Mouse (Mus musculus) midbrain, embryonic 15.5 days (tissue): ENCODE data around the gene Ift81. TPM values are rescaled to one million over a fixed set of nuclear protein-coding genes. Genes with fewer than 3 reads are reported as not detected.
A peak's percentile ranks its signal among the peaks of the same experiment; 100 is the strongest.

Source experiments
- ATAC-seq: fragments of 200-750 bp; cut with Nextera tagmentation; replicated peaks from 2 replicates; pipeline ENCODE4 v1.8.0; 2017; ENCODE audit warnings: moderate TSS enrichment
- H3K27ac ChIP-seq: fragments of 300-500 bp; sonication (generic); 2 replicates; pipeline ENCODE4 v1.5.1; 2015; ENCODE audit warnings: mild to moderate bottlenecking, inconsistent platforms
- H3K27me3 ChIP-seq: fragments of 300-500 bp; sonication (generic); replicated peaks from 2 replicates; pipeline ENCODE4 v1.6.1; 2015; ENCODE audit warnings: inconsistent platforms
- H3K36me3 ChIP-seq: fragments of 300-500 bp; sonication (generic); replicated peaks from 2 replicates; pipeline ENCODE4 v1.6.1; 2015; ENCODE audit warnings: inconsistent platforms
- H3K4me1 ChIP-seq: fragments of 300-500 bp; sonication (generic); 2 replicates; pipeline ENCODE4 v1.6.1; 2015; ENCODE audit warnings: inconsistent platforms
- H3K4me2 ChIP-seq: fragments of 300-500 bp; sonication (generic); 2 replicates; pipeline ENCODE4 v1.6.1; 2015; ENCODE audit warnings: inconsistent platforms, mild to moderate bottlenecking, moderate library complexity
- H3K4me3 ChIP-seq: fragments of 300-500 bp; sonication (generic); 2 replicates; pipeline ENCODE4 v1.5.1; 2015; ENCODE audit warnings: mild to moderate bottlenecking, inconsistent platforms
- H3K9ac ChIP-seq: fragments of 300-500 bp; sonication (generic); 2 replicates; pipeline ENCODE4 v1.6.1; 2015; ENCODE audit warnings: mild to moderate bottlenecking, inconsistent platforms
- H3K9me3 ChIP-seq: fragments of 300-500 bp; sonication (generic); 2 replicates; pipeline ENCODE4 v1.6.1; 2016; ENCODE audit warnings: inconsistent platforms
- WGBS: fragments of 180-500 bp; shearing (Covaris S2); methylation state at CpG from one replicate; pipeline ENCODE4 v1.1.7; 2015; ENCODE audit warnings: mixed read lengths; 5-methylcytosine and 5-hydroxymethylcytosine counted together
- polyA plus RNA-seq: library from polyadenylated mRNA; unstranded; fragments of >200 nt; fragmentation: Nextera tagmentation; extraction: Ambion mirVana; gene quantifications from 2 replicates; pipeline ENCODE4 v1.2.1, GENCODE M21; 2015

Ift81 gene
- polyA plus RNA-seq, 1 experiment from 2014 or later, result 75.6 TPM

- H3K4me2 ChIP-seq, result no peak overlapping the region
- H3K9me3 ChIP-seq, result no peaks in the 10 kb centered on the region
- no peak overlapping the region for H3K9ac ChIP-seq
- WGBS, result 70% methylated on average over 23 of the region's 23 CpGs
- H3K36me3 ChIP-seq, result no peaks in the 10 kb centered on the region
- H3K27ac ChIP-seq, result no peak overlapping the region
- no peaks in the 10 kb centered on the region for H3K4me1 ChIP-seq
- ATAC-seq, result no peak
- H3K4me3 ChIP-seq, result no peak overlapping the region
- H3K27me3 ChIP-seq, result no peaks in the 10 kb centered on the region
Observed at GRCm38 (mm10) chr5:122520254-122521129, 93.8 kb downstream of the Ift81 start.

GRCm38 (mm10) chr5:122519043-122519660 is 95.2 kb downstream of the Ift81 start:
- no peak overlapping the region for H3K9ac ChIP-seq
- WGBS, result 59% methylated on average over 7 of the region's 7 CpGs
- no peaks in the 10 kb centered on the region for H3K36me3 ChIP-seq

DNA sequence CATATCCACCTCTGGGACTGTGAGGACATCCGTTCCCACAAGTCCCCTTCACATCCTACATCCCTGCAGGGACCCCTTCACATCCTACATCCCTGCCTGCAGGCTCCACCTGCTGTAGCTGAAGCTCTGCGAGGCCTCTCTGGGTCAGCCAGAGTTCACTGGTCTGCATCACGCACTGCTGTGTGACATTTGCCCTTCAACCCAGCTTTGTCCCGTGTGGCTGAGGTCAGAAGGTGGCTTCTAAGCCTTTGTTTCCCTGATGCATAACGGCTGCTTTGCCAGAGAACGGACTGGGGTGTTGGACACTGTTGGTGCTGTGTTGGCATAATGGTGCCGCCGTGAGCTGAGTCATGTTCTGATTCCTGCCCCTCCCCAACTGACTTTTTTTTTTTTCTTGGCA is 96.1 kb downstream of the Ift81 start:
- Histone ChIP-seq H3K9me3 (no peaks in the 10 kb centered on the region), H3K27me3 (no peaks in the 10 kb centered on the region), H3K4me3 (no peak overlapping the region), H3K27ac (no peak overlapping the region), H3K4me1 (peaks cover 10% of the 10 kb centered on the region), H3K4me2 (no peak overlapping the region), H3K36me3 (no peaks in the 10 kb centered on the region), H3K9ac (no peak overlapping the region)
- no peak for ATAC-seq
- WGBS, result 29% methylated on average over 8 of the region's 8 CpGs

More at GRCm38 (mm10) chr5:122519043-122519660, 95.2 kb downstream of the Ift81 start:
- no peaks in the 10 kb centered on the region for H3K9me3 ChIP-seq
- no peak overlapping the region for H3K27ac ChIP-seq
- no peak for ATAC-seq
- no peaks in the 10 kb centered on the region for H3K27me3 ChIP-seq
- H3K4me1 ChIP-seq, result peaks cover 3% of the 10 kb centered on the region
- H3K4me3 ChIP-seq, result no peak overlapping the region
- no peak overlapping the region for H3K4me2 ChIP-seq

DNA sequence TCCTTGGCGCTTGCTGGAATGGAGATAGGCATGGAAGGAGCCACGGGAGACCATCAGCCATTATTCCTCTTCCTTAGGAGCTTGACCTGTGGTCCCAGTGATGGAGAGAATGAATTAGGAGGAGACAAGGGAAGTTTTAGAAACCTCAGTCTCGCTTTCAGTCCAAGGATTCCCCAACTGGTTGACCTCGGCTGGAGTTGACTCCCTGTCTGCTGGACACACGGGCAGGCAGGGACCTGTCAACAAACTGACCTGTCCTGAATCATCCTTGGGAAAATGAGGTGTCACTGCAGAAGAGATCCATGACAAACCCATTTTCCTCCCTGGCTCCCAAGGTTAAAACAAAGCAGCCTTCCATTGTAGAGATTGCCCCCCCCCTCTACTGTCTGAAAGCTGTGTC is 97.4 kb downstream of the Ift81 start:
- Histone ChIP-seq H3K27ac (no peak overlapping the region), H3K4me1 (peaks cover 10% of the 10 kb centered on the region), H3K9ac (no peak overlapping the region), H3K4me2 (no peak overlapping the region), H3K4me3 (no peak overlapping the region), H3K9me3 (no peaks in the 10 kb centered on the region), H3K36me3 (no peaks in the 10 kb centered on the region), H3K27me3 (no peaks in the 10 kb centered on the region)
- no peak for ATAC-seq
- WGBS, result 88% methylated on average over 5 of the region's 5 CpGs

DNA sequence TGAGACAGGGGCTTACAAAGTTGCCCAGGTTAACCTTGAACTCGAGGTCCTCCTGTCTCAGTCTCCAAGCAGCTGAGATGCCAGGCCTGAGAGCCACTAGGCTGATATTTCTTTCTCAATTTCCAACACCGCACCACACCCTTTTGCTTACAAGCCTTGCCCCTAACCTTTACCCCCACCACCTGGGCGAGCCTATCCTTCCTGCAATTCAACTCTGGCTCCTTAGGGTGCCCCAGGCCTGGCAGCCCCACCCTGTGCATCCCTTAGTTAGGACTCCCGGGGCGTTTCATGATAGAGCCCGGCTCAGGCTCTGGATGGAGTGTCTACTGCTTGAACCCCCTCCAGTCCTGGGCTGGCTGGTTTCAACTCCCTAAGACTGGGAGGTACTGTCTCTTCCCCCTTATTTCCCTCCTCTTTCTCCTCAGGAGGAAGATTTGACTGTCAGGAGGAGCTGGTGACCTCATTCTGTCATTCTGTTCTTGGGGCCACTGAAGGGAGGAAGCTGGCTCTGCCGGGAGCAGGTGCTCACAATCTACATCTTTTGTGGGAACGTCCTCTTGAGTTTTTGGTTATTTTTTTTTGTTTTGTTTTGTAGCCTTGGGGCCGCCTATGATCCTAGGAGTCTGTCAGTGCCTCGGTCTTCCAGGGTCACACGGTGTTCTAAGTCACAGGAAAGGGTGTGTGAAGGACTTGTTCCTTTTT is 98.1 kb downstream of the Ift81 start:
- H3K27ac ChIP-seq, result no peak overlapping the region
- H3K36me3 ChIP-seq, result no peaks in the 10 kb centered on the region
- H3K4me2 ChIP-seq, result no peak overlapping the region
- H3K9ac ChIP-seq, result no peak overlapping the region
- no peaks in the 10 kb centered on the region for H3K27me3 ChIP-seq
- H3K4me3 ChIP-seq, result no peak overlapping the region
- no peak for ATAC-seq
- WGBS, result 80% methylated on average over 11 of the region's 11 CpGs
- peaks cover 10% of the 10 kb centered on the region for H3K4me1 ChIP-seq
- H3K9me3 ChIP-seq, result no peaks in the 10 kb centered on the region

DNA sequence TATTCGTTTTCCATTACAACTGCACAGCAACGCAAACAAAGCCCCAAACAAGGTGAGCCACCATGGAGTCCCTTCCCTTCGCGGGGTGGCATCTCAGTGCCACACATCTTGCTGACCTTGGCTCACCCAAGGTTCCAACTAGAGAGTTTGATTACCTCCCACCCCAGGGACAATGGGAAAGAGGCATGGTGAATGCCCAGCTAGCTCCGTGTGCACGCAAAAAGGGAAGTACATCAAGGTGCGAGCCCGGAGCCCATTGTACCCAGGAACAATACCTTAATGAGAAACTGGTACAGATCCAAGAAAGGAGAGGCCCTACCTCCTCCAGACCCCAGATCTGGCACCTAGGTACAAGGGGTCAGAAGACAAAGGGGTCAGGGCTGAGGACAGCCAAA is 100.2 kb downstream of the Ift81 start:
- 10% methylated on average over 8 of the region's 8 CpGs for WGBS

DNA sequence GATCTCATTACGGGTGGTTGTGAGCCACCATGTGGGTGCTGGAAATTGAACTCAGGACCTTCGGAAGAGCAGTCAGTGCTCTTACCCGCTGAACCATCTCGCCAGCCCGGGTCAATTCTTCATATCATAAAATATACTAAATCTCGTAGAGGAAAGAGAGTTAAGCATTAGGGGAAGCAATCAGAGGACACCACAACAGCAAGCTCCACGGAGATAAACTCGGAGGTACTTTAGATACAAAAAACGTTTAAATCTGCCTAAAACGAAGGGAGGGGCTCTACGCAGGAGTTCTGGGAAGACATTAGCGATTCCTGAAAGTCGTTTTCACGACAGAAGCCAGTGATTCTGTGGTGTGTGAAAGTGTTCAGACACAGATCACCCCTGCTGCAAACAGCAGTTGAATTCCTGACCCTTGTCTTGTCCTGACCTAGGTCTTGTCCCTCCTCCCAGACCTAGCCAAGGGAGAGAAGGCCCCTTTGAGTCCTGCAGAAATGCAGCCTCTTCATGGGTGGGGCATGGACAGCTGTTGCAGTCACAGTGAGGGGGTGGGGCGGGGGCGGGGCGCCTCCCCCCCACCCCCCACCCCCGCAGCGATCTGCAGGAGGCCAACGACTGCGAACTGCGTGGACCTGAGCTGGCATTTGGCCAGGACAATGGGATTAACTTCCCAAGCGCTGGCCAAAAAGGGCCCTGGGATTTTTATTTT is 100.7 kb downstream of the Ift81 start:
- Histone ChIP-seq H3K4me2 (peak overlapping the region; percentile 27), H3K36me3 (no peaks in the 10 kb centered on the region), H3K27ac (no peak overlapping the region), H3K4me3 (no peak overlapping the region), H3K9me3 (no peaks in the 10 kb centered on the region), H3K9ac (no peak overlapping the region), H3K4me1 (peaks cover 10% of the 10 kb centered on the region), H3K27me3 (no peaks in the 10 kb centered on the region)
- WGBS, result 39% methylated on average over 23 of the region's 23 CpGs
- no peak for ATAC-seq

More for the DNA sequence above, 100.2 kb downstream of the Ift81 start:
- H3K4me1 ChIP-seq, result peaks cover 10% of the 10 kb centered on the region
- no peaks in the 10 kb centered on the region for H3K27me3 ChIP-seq
- no peaks in the 10 kb centered on the region for H3K9me3 ChIP-seq
- H3K9ac ChIP-seq, result no peak overlapping the region
- H3K36me3 ChIP-seq, result no peaks in the 10 kb centered on the region
- no peak overlapping the region for H3K4me3 ChIP-seq
- H3K27ac ChIP-seq, result no peak overlapping the region
- no peak for ATAC-seq
- peak overlapping the region; percentile 27 for H3K4me2 ChIP-seq

DNA sequence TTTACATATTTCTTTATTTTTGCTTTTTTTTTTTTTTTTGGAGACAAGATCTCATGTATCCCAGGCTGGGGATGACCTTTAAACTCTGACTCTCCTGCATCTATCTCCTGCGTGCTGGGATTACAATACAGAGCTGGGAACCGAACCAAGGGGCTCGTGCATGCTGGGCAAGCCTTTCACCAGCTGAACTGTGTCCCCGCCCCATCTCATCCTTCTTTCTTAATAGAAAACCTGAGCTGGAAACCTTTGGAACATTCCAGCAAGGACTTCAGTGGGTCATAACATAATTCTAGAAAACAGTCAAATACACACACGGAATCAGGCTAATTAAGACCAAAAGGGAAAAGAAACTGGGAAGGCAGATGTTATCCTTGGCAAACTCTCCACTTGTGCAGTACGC is 102.3 kb downstream of the Ift81 start:
- ATAC-seq, result no peak
- Histone ChIP-seq H3K4me1 (peaks cover 10% of the 10 kb centered on the region), H3K27ac (no peak overlapping the region), H3K36me3 (no peaks in the 10 kb centered on the region), H3K4me2 (no peak overlapping the region), H3K4me3 (no peak overlapping the region), H3K27me3 (no peaks in the 10 kb centered on the region), H3K9me3 (no peaks in the 10 kb centered on the region), H3K9ac (no peak overlapping the region)
- 62% methylated on average over 6 of the region's 6 CpGs for whole genome bisulfite sequencing

DNA sequence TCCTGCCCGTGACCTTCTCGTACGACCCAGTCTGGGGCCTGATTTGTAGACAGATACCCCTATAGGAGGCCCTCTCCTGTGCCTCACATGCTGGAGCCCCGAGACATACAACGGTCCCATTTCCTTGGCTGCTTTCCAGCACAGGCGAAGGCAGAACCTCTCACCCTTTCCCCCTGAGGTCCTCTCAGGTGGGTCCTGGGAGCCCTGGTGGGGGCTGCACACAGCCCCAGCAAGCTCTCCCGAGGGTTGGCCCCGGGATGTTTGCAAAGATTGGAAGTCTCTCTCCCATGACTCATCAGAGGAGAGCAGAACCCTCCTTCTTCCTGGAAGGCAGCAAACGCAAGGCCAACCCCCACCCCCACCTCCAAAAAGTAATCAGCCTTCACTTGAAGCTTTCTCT is 102.9 kb downstream of the Ift81 start:
- no peak overlapping the region for H3K4me2 ChIP-seq
- WGBS, result 74% methylated on average over 9 of the region's 9 CpGs
- H3K9me3 ChIP-seq, result no peaks in the 10 kb centered on the region
- no peak for ATAC-seq
- H3K9ac ChIP-seq, result no peak overlapping the region
- H3K27me3 ChIP-seq, result no peaks in the 10 kb centered on the region
- H3K4me3 ChIP-seq, result no peak overlapping the region
- H3K36me3 ChIP-seq, result no peaks in the 10 kb centered on the region
- H3K4me1 ChIP-seq, result peaks cover 10% of the 10 kb centered on the region
- H3K27ac ChIP-seq, result no peak overlapping the region

- Histone ChIP-seq H3K36me3 (no peaks in the 10 kb centered on the region), H3K9me3 (no peaks in the 10 kb centered on the region), H3K4me2 (no peak overlapping the region), H3K4me3 (no peak overlapping the region), H3K27ac (no peak overlapping the region), H3K27me3 (no peaks in the 10 kb centered on the region), H3K9ac (no peak overlapping the region), H3K4me1 (peaks cover 10% of the 10 kb centered on the region)
- WGBS, result 66% methylated on average over 17 of the region's 17 CpGs
- no peak for ATAC-seq
Observed at GRCm38 (mm10) chr5:122510651-122511157, 103.6 kb downstream of the Ift81 start.

GRCm38 (mm10) chr5:122509608-122510007 is 104.7 kb downstream of the Ift81 start:
- H3K4me3 ChIP-seq, result no peak overlapping the region
- H3K27ac ChIP-seq, result no peak overlapping the region
- no peaks in the 10 kb centered on the region for H3K36me3 ChIP-seq
- no peak overlapping the region for H3K9ac ChIP-seq
- H3K27me3 ChIP-seq, result no peaks in the 10 kb centered on the region
- 72% methylated on average over 7 of the region's 7 CpGs for WGBS
- H3K4me2 ChIP-seq, result no peak overlapping the region
- no peak for ATAC-seq
- no peaks in the 10 kb centered on the region for H3K9me3 ChIP-seq
- peaks cover 10% of the 10 kb centered on the region for H3K4me1 ChIP-seq

- 75% methylated on average over 11 of the region's 11 CpGs for WGBS
- Histone ChIP-seq H3K9me3 (no peaks in the 10 kb centered on the region), H3K9ac (no peak overlapping the region), H3K36me3 (no peaks in the 10 kb centered on the region), H3K27ac (no peak overlapping the region), H3K4me3 (no peak overlapping the region), H3K4me1 (peaks cover 4% of the 10 kb centered on the region), H3K27me3 (no peaks in the 10 kb centered on the region), H3K4me2 (no peak overlapping the region)
- ATAC-seq, result no peak
Observed at GRCm38 (mm10) chr5:122508861-122509306, 105.4 kb downstream of the Ift81 start.
